Mouse (Mus musculus) bone marrow, adult 2 months (tissue): Measurements from ENCODE around the gene Pold4.

Experiments
- CTCF ChIP-seq: fragments of 200-500 bp; IDR thresholded peaks from 2 replicates; pipeline ENCODE4 v1.5.1; 2011; ENCODE audit warnings: low read length, control low read depth; ENCODE audit not compliant: control insufficient read depth, insufficient read depth
- POLR2A ChIP-seq: fragments of 200-500 bp; IDR thresholded peaks from 2 replicates; pipeline ENCODE4 v1.6.1; 2011; ENCODE audit warnings: low read depth, mild to moderate bottlenecking, control low read depth, low read length, borderline replicate concordance; ENCODE audit not compliant: control insufficient read depth

DNA sequence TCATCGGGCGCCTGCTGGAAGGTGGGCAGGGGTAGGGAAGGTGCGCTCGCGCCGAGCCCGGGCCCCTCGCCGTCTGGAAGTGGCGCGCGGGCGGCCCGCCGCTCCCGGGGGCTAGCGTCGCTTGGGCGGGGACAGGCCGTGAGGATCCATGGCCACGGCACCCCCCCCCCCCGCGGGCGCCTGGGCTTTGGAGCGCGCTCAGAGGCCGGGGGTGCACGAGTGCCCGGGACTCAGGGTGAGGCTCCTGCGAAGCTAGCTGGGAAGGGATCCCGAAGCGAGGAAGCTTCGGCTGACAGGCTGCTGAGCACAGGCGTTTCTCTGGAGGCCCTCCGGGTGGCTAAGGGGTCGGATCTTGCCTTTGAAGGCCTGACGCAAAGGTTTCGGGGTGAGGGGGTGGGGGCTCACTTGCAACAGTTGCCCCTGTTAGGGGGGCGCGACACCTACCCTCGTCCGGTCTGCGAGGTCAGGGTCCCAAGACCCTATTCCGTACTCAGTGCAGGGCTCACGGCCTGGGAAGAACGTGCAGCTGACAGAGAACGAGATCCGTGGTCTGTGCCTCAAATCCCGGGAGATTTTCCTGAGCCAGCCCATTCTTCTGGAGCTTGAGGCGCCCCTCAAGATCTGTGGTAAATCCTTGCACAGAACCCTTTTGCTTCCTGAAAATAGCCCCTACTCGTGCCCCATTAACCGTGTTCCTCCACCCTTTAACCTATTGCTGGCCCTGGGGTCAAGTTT, 39.3 kb upstream of the Pold4 start:
- TF ChIP-seq CTCF (no peak), POLR2A (no peak)
